Mouse (Mus musculus): Measurements from ENCODE around the gene Scarf2.

Scarf2 gene

DNA sequence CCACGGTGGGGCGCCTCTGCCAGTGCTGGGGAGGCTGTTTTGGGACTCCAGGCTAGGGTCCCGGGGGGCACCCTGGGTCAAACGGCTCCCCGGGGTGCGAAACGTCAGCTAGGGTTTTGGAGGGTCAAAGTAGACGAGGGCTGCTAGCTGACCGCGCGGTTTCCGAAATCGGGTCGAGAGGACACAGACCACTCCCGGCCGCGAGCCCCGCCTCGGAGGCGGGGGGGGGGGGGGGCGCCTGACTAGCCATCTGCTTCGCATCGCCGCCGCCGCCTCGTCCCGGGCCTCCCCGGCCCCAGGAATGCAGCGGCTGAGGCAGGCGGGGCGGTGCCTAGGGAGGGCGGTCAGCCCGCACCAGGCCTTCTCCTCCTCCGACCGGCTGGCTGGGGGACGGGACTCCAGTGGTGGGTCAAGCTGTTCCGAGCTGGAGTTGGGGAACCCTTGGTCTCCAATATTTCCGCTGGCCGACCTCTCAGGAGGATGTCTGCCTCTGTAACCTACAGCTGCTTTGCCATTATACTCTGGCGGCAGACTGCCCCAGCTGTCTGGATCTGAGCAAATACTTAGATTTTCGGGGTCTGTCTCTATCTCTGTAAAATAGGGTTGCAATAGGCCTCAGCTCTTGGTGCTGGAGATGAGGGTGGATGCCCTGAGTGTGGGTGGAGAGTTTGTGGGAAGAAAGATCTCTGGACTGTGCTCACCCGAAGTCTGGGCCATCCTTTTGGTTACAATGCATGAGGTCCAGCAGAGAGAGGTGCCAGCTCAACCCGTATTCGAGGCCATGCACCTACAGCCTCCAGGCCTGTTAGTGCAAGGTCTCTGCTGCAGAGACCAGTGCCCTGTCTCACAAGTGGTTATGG, 1.5 kb downstream of the Scarf2 start:
- no peak for DNase-seq (ENCODE audit: low spot score in 2 of 2)

DNA sequence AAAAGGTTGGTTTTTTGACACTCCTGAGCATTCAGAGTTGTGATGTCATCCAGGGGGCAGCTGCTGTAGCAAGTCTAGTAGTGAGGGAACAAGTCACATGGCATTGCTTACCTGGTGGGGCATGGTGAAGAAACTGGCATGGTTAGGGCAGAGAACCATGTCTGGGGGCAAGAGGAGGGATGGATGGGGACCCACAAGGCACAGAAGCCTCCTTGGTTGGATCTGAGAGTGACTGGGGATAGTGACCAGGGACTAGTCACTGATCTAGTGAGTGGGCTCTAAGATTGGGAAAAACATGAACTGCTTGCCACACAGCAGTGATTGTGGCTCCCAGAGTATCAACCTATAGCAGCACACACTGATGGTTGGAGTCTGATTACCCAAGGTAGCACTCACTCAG, 2.5 kb downstream of the Scarf2 start:
- no peak for DNase-seq (ENCODE audit: low spot score in 2 of 2)

DNA sequence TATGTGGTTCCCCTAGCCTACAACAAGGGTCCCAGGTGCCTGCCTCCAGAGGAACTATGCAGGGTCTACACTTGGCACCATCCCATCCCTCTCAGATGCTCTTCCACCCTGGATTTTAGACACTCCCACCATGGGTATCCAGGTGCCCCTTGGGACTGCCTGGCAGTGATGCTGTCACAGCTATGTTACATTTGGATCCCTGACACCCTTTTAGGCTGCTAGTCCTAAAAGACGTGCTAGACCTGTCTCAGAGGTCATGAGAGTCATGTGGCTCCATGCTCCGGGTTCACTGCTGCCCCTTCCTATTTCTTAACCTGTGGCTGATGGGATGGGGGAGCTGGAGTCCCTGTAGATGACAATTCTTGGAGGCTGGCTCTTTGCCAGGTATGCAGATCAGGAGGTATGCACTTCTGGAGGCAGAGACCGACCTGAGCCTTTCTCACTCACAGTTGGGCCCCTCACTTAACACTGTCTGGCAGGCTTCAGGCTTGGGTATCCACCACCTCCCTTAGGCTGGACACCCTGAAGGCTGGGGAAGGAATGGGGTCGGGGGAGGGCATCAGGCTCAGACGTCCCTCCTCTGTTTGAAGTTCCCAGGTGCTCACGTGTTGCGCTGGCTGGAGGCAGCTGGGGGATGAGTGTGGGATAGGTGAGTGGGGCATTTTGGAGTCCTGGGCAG, 4.8 kb downstream of the Scarf2 start:
- DNase-seq (ENCODE audit: low spot score in 2 of 2), result no peak

DNA sequence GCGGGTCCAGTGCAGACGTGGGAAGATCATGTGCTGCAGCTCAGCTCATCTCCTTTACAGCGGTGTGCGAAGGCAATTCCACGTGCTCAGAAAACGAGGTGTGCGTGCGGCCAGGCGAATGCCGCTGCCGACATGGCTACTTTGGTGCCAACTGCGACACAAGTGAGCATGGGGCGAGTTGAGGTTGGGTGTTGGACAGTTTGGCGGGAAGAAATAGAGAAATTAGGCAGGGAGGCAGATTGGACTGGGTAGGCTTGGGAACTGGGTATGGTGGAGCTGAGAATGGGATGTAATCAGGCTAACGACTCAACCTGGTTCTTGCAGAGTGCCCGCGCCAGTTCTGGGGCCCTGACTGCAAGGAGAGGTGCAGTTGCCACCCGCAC, 5.4 kb downstream of the Scarf2 start:
- DNase-seq (ENCODE audit: low spot score in 2 of 2), result no peak

DNA sequence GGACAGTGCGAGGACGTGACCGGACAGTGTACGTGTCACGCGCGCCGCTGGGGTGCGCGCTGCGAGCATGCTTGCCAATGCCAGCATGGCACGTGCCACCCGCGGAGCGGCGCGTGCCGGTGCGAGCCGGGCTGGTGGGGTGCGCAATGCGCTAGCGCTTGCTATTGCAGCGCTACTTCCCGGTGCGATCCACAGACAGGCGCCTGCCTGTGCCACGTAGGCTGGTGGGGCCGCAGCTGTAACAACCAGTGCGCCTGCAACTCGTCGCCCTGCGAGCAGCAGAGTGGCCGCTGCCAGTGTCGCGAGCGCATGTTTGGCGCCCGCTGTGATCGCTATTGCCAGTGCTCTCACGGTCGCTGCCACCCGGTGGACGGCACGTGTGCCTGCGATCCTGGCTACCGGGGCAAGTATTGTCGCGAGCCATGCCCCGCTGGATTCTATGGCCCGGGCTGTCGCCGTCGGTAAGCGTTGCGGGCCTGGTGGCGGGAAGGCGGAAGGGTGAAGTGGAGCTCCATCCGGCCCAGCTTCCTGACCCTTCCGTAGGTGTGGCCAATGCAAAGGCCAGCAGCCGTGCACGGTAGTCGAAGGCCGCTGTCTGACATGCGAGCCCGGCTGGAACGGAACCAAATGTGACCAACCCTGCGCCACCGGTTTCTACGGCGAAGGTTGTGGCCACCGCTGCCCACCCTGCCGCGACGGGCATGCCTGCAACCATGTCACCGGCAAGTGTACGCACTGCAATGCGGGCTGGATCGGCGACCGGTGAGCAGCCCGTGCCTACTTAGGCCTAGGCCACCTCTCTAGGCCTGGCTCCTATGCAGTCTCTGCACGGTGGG, 6.0 kb downstream of the Scarf2 start:
- peak; percentile 51 to 56 for DNase-seq (ENCODE audit: low spot score in 2 of 2)

DNA sequence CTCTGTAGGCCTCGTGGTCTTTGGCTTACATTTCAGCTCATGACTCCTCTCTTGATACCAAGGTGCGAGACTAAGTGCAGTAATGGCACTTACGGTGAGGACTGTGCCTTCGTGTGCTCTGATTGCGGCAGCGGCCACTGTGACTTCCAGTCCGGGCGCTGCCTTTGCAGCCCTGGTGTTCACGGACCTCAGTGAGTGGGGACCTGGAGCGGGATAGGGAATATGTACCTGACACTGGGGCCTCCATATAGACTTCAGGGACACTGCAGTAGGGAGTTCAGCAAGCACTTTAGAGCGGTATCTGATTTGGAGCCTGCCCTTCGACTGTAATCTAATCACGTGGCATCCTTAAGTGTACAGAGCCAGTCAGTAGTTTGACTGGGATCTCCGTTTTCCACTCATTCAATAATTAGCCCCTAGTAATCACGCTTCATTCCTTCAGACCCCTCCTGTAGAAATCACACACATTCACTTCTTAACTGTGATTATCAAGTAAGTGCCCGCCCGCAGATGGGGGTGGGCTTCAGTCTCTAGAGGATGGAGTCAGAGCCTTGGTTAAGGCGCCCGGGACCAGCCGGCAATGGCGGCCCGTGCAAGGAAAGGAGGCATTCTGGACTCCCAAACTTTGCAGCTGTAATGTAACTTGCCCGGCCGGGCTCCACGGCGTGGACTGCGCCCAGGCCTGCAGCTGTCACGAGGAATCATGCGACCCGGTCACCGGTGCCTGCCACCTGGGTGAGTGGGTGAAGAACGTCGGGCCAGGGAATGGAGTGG, 6.8 kb downstream of the Scarf2 start:
- no peak for DNase-seq (ENCODE audit: low spot score in 2 of 2)

DNA sequence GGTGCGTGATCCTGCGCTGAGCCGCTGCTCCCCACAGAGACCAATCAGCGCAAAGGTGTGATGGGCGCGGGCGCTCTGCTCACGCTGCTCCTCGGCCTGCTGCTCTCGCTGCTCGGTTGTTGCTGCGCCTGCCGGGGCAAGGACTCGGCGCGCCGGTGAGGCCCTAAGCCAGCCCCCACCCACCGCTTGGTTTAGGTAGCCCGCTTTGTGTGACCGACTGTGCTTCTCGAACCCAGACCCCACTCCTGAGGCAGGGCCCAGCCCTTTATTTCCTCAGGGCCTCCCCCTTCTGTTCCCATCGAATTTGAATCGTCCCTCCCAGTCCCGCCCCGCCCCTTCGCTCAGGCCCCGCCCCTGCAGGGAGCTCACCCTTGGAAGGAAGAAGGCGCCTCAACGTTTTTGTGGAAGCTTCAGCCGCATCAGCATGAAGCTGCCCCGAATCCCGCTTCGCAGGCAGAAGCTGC, 7.4 kb downstream of the Scarf2 start:
- no peak for DNase-seq (ENCODE audit: low spot score in 2 of 2)

DNA sequence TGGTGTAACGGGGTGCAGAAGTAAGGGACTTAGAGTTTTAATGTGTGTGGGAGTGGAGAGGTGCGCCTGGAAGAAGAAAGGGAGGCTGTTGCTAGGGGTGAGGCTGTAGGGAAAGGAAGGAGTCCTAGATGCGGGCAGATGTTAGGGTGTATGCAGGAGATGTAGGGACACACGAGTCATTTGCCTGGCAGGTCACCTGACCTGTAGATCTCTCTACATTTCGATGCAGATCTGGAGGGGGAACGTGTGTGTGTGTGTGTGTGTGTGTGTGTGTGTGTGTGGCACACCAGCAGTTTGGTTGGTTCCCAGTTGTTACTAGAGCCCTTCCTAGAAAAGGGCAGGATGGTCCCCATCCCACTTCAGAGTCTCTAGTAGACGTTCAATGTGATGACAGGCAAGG, 7.9 kb downstream of the Scarf2 start:
- DNase-seq (ENCODE audit: low spot score in 2 of 2), result no peak

DNA sequence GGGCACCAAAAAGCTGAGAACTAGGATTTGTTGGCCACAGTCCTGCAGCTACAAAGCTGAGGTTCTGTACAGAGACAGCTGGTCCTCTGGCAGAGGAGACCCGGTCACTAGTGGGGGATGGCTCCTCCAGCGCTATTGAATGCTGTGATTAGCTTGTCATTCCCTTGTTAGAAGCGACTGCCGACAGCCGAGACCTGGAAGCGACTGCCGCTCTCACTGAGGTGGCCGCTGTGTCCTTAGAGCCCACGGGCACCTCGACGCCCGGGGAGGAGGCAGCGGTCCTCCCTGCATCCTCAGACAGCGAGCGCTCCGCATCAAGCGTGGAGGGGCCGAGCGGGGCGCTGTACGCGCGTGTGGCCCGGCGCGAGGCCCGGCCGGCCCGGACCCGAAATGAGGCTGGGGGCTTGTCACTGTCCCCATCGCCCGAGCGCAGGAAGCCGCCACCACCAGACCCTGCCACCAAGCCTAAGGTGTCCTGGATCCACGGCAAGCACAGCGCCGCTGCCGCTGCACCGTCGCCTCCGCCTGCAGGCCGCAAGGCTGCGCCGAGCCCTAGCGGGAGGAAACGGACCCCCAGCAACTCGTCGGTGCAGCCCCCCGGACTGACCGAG, 9.6 kb downstream of the Scarf2 start:
- DNase-seq (ENCODE audit: low spot score in 2 of 2), result no peak

DNA sequence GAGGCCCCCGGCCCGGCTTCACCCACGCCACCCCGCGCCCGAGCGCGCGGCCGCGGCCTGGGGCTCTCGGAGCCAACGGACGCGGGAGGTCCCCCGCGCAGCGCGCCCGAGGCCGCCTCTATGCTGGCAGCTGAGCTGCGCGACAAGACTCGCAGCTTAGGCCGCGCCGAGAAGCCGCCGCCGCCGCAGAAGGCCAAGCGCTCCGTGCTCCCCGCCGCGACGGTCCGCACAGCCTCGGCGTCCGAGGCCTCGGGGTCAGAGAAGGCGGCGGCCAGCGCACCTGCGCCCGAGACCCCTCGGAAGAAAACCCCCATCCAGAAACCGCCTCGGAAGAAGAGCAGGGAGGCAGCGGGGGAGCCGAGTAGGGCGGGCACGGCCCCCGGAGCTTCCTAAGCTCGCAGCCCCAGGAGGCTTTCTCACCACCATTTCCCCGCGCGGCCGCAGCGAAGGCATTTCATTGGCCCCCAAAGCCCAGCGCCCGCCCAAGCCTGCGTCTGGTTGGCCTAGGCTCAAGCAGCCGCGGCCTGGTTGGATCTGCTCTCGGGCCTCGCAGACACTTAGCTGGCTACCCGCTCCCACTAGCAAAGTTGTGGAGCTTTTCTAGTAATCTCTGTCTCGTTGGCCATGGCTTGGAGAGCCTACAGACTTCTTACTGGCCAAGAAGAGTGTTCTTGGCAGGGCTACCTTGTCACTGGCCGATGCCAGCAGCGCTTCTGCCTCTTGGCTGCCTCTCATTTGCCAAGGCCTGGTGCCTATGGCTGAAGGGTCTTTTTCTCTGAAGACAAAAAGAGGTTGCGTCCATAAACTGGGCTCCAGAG, 10.3 kb downstream of the Scarf2 start:
- DNase-seq (ENCODE audit: low spot score in 2 of 2), result peak; percentile 89 to 90

DNA sequence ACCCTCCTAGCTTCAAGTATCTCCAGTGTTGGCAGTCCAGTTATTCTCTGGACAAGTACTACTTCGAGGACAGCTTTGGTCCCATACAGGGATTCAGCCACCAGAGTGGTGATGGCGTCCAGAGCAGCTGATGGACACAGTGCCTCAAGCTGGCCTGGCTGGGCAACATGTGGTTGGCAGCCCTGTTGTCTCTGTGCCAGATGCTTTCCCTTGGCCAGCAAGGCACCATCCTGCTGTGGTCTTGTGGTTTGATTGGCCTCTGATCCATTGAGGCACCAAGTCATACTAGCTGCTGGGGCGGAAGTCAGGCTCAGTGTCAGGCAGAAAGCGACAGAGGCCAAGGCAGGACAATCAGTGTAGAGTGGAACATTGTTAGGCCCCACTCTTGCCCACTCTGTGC, 12.0 kb downstream of the Scarf2 start:
- no peak for DNase-seq (ENCODE audit: low spot score in 2 of 2)

DNA sequence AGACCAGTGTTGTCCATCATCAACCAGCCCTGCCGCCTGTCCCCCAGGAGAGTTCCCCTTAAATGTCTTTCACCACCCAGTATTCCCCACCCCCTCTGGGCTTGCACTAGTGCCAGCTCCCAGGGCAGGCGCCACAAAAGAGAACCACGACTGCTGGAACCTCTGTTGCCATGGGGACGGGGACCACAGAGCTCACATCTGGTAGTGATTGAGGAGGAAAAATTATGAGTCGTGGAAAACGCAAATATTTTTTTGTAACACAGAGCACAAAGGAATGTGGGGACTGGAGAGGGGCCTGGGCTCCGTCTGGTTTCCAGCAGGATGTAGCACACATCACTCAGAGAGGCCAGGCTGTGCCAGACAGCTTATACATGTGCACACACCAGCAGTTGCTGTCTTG, 12.6 kb downstream of the Scarf2 start:
- no peak for DNase-seq (ENCODE audit: low spot score in 2 of 2)

DNA sequence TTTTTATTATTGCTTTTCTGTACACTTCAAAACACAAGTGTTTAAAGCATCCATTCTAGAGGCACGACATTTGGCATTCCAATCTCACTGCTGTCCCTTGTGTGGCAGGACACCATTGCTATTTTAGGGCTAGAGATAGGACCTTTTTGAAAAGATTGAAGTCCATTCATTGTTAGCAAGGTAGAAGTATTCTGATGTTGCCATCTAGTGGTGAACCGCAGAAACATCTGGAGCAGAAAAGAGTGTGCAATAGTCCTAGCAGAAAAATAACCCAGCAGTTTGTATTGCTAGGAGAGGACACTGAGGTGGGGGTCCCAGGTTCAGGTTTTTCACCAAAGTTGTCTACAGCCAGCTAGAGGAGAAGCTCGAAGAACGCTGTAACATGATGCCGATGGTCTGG, 15.0 kb downstream of the Scarf2 start:
- DNase-seq (ENCODE audit: low spot score in 2 of 2), result peak; percentile 51 to 58

DNA sequence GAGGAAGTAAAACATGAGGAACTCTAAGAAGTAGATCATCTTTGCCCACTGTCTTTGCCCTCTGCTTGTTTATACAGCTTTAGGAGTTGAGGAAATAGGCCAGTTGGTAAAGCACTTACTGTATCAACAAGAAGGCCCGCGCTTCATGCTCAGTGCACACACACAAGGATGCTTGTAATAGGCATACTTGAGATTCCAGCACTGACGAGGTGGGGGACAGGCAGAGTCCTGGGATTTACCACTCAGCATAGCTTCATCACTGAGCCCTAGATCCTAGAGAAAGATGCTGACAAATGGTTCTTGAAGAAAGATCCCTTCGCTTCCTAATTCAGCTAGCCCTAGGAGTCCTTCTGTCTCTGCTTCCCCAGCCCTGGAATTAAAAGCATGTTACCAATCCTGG, 16.1 kb downstream of the Scarf2 start:
- DNase-seq (ENCODE audit: low spot score in 2 of 2), result no peak

DNA sequence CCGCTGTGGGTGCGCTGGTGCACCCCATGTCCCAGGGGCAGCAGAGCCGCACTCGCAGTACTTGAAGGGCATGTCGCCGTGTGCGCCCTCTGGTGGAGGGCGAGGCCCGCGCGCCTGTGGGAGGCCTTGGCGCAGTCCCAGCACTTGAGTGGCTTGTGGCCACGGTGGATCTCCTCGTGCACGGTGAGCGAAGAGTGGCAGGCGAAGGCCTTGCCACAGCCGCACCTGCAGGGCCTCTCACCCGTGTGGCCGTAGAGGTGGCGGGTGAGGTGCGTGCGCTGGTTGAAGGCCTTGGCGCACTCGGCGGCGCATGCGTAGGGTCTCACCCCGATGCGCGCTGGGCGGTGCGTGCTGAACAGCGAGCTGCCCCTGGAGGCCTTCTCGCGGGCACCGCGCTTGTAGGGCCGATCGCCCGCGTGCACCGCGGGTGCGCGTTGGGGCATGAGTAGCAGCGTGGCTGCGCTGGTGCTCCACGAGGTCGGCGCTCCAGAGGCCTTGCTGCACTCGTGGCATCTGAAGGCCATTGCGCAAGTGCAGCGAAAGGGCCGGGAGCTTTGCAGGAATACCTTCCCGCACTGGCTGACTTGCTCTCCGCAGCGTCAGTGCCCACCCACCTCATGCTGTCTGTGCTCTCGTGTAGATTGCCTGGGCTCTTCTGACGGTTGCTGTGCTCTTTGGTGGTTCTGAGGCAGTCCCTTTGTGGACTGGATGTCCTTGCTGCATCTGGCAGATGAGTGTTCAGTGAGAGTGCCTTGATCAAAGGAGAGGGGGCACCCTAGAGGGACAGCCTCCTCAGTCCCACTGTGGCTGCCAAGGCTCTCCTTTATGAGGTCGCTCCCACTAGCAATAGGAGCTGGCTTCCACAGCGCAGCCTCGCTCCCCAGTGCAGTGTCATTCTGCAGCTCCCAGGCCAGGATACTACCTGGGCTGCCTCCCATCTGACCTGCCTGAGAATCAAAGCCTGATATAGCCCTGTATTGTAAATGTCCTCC, 18.6 kb downstream of the Scarf2 start:
- peak; percentile 59 to 75 for DNase-seq (ENCODE audit: low spot score in 2 of 2)

DNA sequence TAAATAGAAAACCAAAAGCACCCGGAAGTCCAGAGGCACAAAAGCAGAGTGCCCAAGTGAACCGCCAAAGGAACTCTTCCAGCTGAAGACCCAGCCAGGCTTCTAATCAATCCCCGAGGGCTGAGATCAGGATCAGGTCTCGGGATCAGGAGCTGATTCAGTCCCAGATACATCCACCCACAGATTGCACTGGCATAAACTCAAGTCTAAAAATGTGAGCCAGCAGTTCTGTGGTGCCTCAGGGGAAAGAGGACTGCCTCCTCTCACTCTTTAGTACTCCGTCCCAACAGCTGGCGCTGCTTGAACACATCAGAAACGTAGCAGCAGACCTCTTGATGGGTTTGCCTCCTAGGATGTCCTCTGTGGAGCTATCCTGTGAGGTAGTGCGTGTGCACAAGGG, 19.4 kb downstream of the Scarf2 start:
- DNase-seq (ENCODE audit: low spot score in 2 of 2), result no peak

DNA sequence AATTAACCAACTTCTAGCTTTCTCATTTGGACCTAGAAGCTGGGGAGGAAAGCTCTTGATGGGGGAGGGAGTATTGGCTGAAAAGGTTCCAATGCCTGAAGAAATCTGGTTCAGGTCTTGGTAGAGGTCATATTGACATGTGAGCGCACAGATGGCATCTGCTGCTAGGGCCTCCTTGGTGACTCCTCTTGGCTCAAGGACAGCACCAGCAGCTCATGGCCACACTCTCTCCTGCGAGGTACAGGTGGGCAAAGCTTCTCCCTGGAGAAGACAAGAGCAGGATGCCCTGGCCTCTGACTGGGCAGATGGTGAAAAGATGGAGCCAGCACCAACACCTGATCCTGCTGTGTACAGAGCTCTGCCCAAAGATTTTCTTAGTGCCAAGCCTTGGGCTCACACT, 29.4 kb downstream of the Scarf2 start:
- DNase-seq (ENCODE audit: low spot score in 2 of 2), result no peak

DNA sequence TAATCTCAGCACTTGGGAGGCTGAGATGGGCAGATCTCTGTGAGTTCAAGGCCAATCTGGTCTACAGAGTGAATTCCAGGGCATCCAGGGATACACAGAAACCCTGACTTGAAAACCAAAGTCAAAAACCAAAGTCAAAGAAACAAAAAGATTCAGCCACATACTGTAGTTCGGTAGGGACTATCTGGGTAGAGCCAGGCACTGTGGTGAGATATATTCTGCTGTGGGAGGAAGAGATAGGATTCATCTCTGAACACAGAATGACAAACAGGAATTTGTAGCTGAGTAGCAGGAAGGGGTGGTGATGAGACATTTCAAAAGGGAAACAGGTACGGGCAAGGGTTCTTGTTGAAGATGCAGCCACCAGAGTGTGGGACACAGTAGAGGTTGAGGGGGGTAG, 31.1 kb downstream of the Scarf2 start:
- no peak for DNase-seq (ENCODE audit: low spot score in 2 of 2)

DNA sequence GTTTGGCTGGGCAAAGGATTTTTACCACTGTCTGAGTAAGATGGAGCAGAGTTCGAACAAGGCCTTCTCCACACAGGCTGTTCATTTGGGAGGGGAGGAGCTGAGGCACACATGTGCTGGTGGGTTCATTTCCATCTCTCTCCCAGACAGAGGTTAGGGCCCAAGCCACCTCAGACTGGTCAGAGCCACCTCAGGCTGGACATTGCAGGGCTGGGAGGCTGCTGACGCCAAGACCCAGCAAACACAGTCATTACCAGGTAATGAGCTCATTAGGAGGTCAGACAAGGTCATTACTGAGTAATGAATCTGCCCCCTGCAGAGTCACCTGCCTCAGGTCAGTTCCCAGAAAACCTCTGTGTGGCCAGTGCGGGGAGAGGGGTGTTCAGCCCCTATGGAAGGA, 31.8 kb downstream of the Scarf2 start:
- DNase-seq (ENCODE audit: low spot score in 2 of 2), result no peak
